Mouse (Mus musculus) megakaryocyte, embryonic 14.5 days (primary cell): ENCODE results near the gene Arhgap23.

ENCODE experiments used
- FLI1 ChIP-seq: IDR thresholded peaks from 2 replicates; pipeline ENCODE4 v1.6.1; 2012; ENCODE audit warnings: low read length, inconsistent platforms, mixed read lengths
- GATA1 ChIP-seq: IDR thresholded peaks from 3 replicates; pipeline ENCODE4 v1.6.1; 2012; ENCODE audit warnings: mixed read lengths, low read length, inconsistent platforms, borderline replicate concordance

DNA sequence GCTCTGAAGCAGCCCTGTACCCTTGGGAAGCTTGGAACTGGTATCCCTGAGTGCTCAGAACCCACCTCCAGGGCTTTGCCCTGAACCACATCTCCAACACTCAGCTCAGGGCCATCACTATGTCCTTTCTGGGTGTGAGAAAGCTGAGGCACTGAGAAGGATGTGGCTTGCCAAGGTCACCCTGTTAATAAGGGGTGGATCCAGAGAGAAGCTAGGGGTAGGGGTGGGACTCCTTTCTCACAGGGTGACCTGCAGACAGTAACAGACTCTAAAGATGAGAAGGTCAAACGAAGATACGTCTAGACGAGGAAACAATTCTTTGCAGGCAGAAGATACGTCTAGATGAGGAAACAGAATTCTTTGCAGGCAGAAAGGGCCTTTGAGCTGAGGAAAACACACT lies 87.5 kb downstream of the Arhgap23 start:
- no peak for TF ChIP-seq GATA1
- TF ChIP-seq FLI1 = no peak
